Mouse (Mus musculus): ENCODE data around the gene Dnah8. TPM values are rescaled to one million over a fixed set of nuclear protein-coding genes. Genes with fewer than 3 reads are reported as not detected.

Dnah8 gene
- polyA plus RNA-seq, 1 experiment from 2014 or later, result 2.4 TPM

GRCm38 (mm10) chr17:30582313-30582712 is 41.8 kb upstream of the Dnah8 start:
- no peak overlapping the region for H3K4me2 ChIP-seq (ENCODE audit: low read length)

GRCm38 (mm10) chr17:30583258-30584001 is 40.7 kb upstream of the Dnah8 start:
- Histone ChIP-seq H3K9me3 (ENCODE audit: control insufficient read depth, low read length) (no peaks in the 10 kb centered on the region), H3K9ac (ENCODE audit: low read length) (no peak overlapping the region), H3K36me3 (ENCODE audit: control insufficient read depth, insufficient read depth, low read length) (no peaks in the 10 kb centered on the region), H3K4me3 (ENCODE audit: control insufficient read depth in 1 of 2, insufficient read depth in 1 of 2, low read depth in 1 of 2, low read length in 2 of 2) (no peak overlapping the region), H3K27ac (replicated peaks in 1 of 2; ENCODE audit: control insufficient read depth in 1 of 2, insufficient read depth in 1 of 2, low read depth in 2 of 2, low read length in 2 of 2) (no peak overlapping the region), H3K4me1 (ENCODE audit: control insufficient read depth in 2 of 2, insufficient read depth in 2 of 2, low read length in 2 of 2) (no peaks in the 10 kb centered on the region), H3K27me3 (ENCODE audit: control insufficient read depth, insufficient read depth, low read length) (no peaks in the 10 kb centered on the region), H3K4me2 (ENCODE audit: low read length) (no peak overlapping the region)
- WGBS, result 77% methylated on average over 2 of the region's 2 CpGs
- no peak for ATAC-seq (ENCODE audit: insufficient number of reproducible peaks, insufficient read depth, low FRiP score, low read depth)

More at GRCm38 (mm10) chr17:30582313-30582712, 41.8 kb upstream of the Dnah8 start:
- Histone ChIP-seq H3K4me3 (ENCODE audit: control insufficient read depth in 1 of 2, insufficient read depth in 1 of 2, low read depth in 1 of 2, low read length in 2 of 2) (no peak overlapping the region), H3K27ac (replicated peaks in 1 of 2; ENCODE audit: control insufficient read depth in 1 of 2, insufficient read depth in 1 of 2, low read depth in 2 of 2, low read length in 2 of 2) (no peak overlapping the region), H3K9me3 (ENCODE audit: control insufficient read depth, low read length) (no peaks in the 10 kb centered on the region), H3K27me3 (ENCODE audit: control insufficient read depth, insufficient read depth, low read length) (no peaks in the 10 kb centered on the region), H3K9ac (ENCODE audit: low read length) (no peak overlapping the region), H3K36me3 (ENCODE audit: control insufficient read depth, insufficient read depth, low read length) (no peaks in the 10 kb centered on the region), H3K4me1 (ENCODE audit: control insufficient read depth in 2 of 2, insufficient read depth in 2 of 2, low read length in 2 of 2) (no peaks in the 10 kb centered on the region)
- ATAC-seq (ENCODE audit: insufficient number of reproducible peaks, insufficient read depth, low FRiP score, low read depth), result no peak
- 82% methylated on average over 3 of the region's 3 CpGs for WGBS

GRCm38 (mm10) chr17:30590417-30591198 is 33.5 kb upstream of the Dnah8 start:
- no peak overlapping the region for H3K27ac ChIP-seq (replicated peaks in 1 of 2; ENCODE audit: control insufficient read depth in 1 of 2, insufficient read depth in 1 of 2, low read depth in 2 of 2, low read length in 2 of 2)
- ATAC-seq (ENCODE audit: insufficient number of reproducible peaks, insufficient read depth, low FRiP score, low read depth), result no peak
- H3K4me3 ChIP-seq (ENCODE audit: control insufficient read depth in 1 of 2, insufficient read depth in 1 of 2, low read depth in 1 of 2, low read length in 2 of 2), result no peak overlapping the region
- no peaks in the 10 kb centered on the region for H3K27me3 ChIP-seq (ENCODE audit: control insufficient read depth, insufficient read depth, low read length)
- H3K4me1 ChIP-seq (ENCODE audit: control insufficient read depth in 2 of 2, insufficient read depth in 2 of 2, low read length in 2 of 2), result no peaks in the 10 kb centered on the region
- no peak overlapping the region for H3K9ac ChIP-seq (ENCODE audit: low read length)
- WGBS, result 49% methylated on average over 17 of the region's 17 CpGs
- H3K4me2 ChIP-seq (ENCODE audit: low read length), result no peak overlapping the region
- H3K36me3 ChIP-seq (ENCODE audit: control insufficient read depth, insufficient read depth, low read length), result peaks cover 33% of the 10 kb centered on the region
- H3K9me3 ChIP-seq (ENCODE audit: control insufficient read depth, low read length), result no peaks in the 10 kb centered on the region

GRCm38 (mm10) chr17:30594407-30594806 is 29.7 kb upstream of the Dnah8 start:
- 74% methylated on average over 5 of the region's 5 CpGs for WGBS
- ATAC-seq (ENCODE audit: insufficient number of reproducible peaks, insufficient read depth, low FRiP score, low read depth), result no peak
- H3K4me3 ChIP-seq (ENCODE audit: control insufficient read depth in 1 of 2, insufficient read depth in 1 of 2, low read depth in 1 of 2, low read length in 2 of 2), result no peak overlapping the region
- H3K27me3 ChIP-seq (ENCODE audit: control insufficient read depth, insufficient read depth, low read length), result no peaks in the 10 kb centered on the region
- no peaks in the 10 kb centered on the region for H3K4me1 ChIP-seq (ENCODE audit: control insufficient read depth in 2 of 2, insufficient read depth in 2 of 2, low read length in 2 of 2)
- peaks cover 68% of the 10 kb centered on the region for H3K36me3 ChIP-seq (ENCODE audit: control insufficient read depth, insufficient read depth, low read length)
- no peak overlapping the region for H3K27ac ChIP-seq (replicated peaks in 1 of 2; ENCODE audit: control insufficient read depth in 1 of 2, insufficient read depth in 1 of 2, low read depth in 2 of 2, low read length in 2 of 2)
- no peak overlapping the region for H3K9ac ChIP-seq (ENCODE audit: low read length)
- H3K4me2 ChIP-seq (ENCODE audit: low read length), result no peak overlapping the region
- no peaks in the 10 kb centered on the region for H3K9me3 ChIP-seq (ENCODE audit: control insufficient read depth, low read length)

GRCm38 (mm10) chr17:30594846-30595245 is 29.3 kb upstream of the Dnah8 start:
- ATAC-seq (ENCODE audit: insufficient number of reproducible peaks, insufficient read depth, low FRiP score, low read depth), result no peak
- peaks cover 72% of the 10 kb centered on the region for H3K36me3 ChIP-seq (ENCODE audit: control insufficient read depth, insufficient read depth, low read length)
- WGBS, result 64% methylated on average over 6 of the region's 6 CpGs

GRCm38 (mm10) chr17:30597786-30598185 is 26.4 kb upstream of the Dnah8 start:
- no peak overlapping the region for H3K4me3 ChIP-seq (ENCODE audit: control insufficient read depth in 1 of 2, insufficient read depth in 1 of 2, low read depth in 1 of 2, low read length in 2 of 2)
- no peak overlapping the region for H3K27ac ChIP-seq (replicated peaks in 1 of 2; ENCODE audit: control insufficient read depth in 1 of 2, insufficient read depth in 1 of 2, low read depth in 2 of 2, low read length in 2 of 2)
- WGBS, result 87% methylated on average over 9 of the region's 9 CpGs
- H3K9ac ChIP-seq (ENCODE audit: low read length), result no peak overlapping the region
- ATAC-seq (ENCODE audit: insufficient number of reproducible peaks, insufficient read depth, low FRiP score, low read depth), result no peak
- H3K9me3 ChIP-seq (ENCODE audit: control insufficient read depth, low read length), result no peaks in the 10 kb centered on the region
- no peaks in the 10 kb centered on the region for H3K4me1 ChIP-seq (ENCODE audit: control insufficient read depth in 2 of 2, insufficient read depth in 2 of 2, low read length in 2 of 2)
- H3K27me3 ChIP-seq (ENCODE audit: control insufficient read depth, insufficient read depth, low read length), result no peaks in the 10 kb centered on the region
- H3K4me2 ChIP-seq (ENCODE audit: low read length), result no peak overlapping the region
- H3K36me3 ChIP-seq (ENCODE audit: control insufficient read depth, insufficient read depth, low read length), result peaks cover 90% of the 10 kb centered on the region

More at GRCm38 (mm10) chr17:30594846-30595245, 29.3 kb upstream of the Dnah8 start:
- Histone ChIP-seq H3K27ac (replicated peaks in 1 of 2; ENCODE audit: control insufficient read depth in 1 of 2, insufficient read depth in 1 of 2, low read depth in 2 of 2, low read length in 2 of 2) (no peak overlapping the region), H3K9ac (ENCODE audit: low read length) (no peak overlapping the region), H3K27me3 (ENCODE audit: control insufficient read depth, insufficient read depth, low read length) (no peaks in the 10 kb centered on the region), H3K4me3 (ENCODE audit: control insufficient read depth in 1 of 2, insufficient read depth in 1 of 2, low read depth in 1 of 2, low read length in 2 of 2) (no peak overlapping the region), H3K4me2 (ENCODE audit: low read length) (no peak overlapping the region), H3K9me3 (ENCODE audit: control insufficient read depth, low read length) (no peaks in the 10 kb centered on the region), H3K4me1 (ENCODE audit: control insufficient read depth in 2 of 2, insufficient read depth in 2 of 2, low read length in 2 of 2) (no peaks in the 10 kb centered on the region)

GRCm38 (mm10) chr17:30598300-30598699 is 25.9 kb upstream of the Dnah8 start:
- H3K36me3 ChIP-seq (ENCODE audit: control insufficient read depth, insufficient read depth, low read length), result peaks cover 90% of the 10 kb centered on the region
- no peaks in the 10 kb centered on the region for H3K9me3 ChIP-seq (ENCODE audit: control insufficient read depth, low read length)
- no peaks in the 10 kb centered on the region for H3K27me3 ChIP-seq (ENCODE audit: control insufficient read depth, insufficient read depth, low read length)
- H3K4me2 ChIP-seq (ENCODE audit: low read length), result no peak overlapping the region
- ATAC-seq (ENCODE audit: insufficient number of reproducible peaks, insufficient read depth, low FRiP score, low read depth), result no peak
- H3K4me1 ChIP-seq (ENCODE audit: control insufficient read depth in 2 of 2, insufficient read depth in 2 of 2, low read length in 2 of 2), result no peaks in the 10 kb centered on the region
- no peak overlapping the region for H3K27ac ChIP-seq (replicated peaks in 1 of 2; ENCODE audit: control insufficient read depth in 1 of 2, insufficient read depth in 1 of 2, low read depth in 2 of 2, low read length in 2 of 2)
- H3K9ac ChIP-seq (ENCODE audit: low read length), result no peak overlapping the region
- H3K4me3 ChIP-seq (ENCODE audit: control insufficient read depth in 1 of 2, insufficient read depth in 1 of 2, low read depth in 1 of 2, low read length in 2 of 2), result no peak overlapping the region
- WGBS, result 91% methylated on average over 5 of the region's 5 CpGs
